In genomic region chr6:71021353-71021752, GRCm38 (mm10) we compare ENCODE assay signal across 21 mouse cellular contexts.
DNase-seq lines count a peak whose midpoint lies in the region; ATAC-seq lines count a peak whose summit lies in the region.
"Had no signal": no experiment of that assay in that cellular context is flagged by ENCODE, and none has a peak within 500 bp of the region (broad histone marks: within the 10 kb centered on the region; RNA-seq: fewer than 3 reads in every experiment).

No protein-coding gene starts in this region.

- no peaks in the 10 kb centered on the region for H3K27me3 ChIP-seq in heart, embryonic 11.5 days (ENCODE audit: control insufficient read depth, insufficient read depth, low read length)
- no peaks in the 10 kb centered on the region for H3K27me3 ChIP-seq in kidney, embryonic 16.5 days (ENCODE audit: insufficient read depth, low read length)
- H3K27me3 ChIP-seq in embryonic facial prominence, embryonic 10.5 days (replicated peaks; ENCODE audit: low read depth, poor library complexity, severe bottlenecking), result peaks cover 19% of the 10 kb centered on the region
- no peaks in the 10 kb centered on the region for H3K27me3 ChIP-seq in neural tube, embryonic 15.5 days (replicated peaks)
- H3K27me3 ChIP-seq: forebrain, embryonic 13.5 days had no signal

- no peak overlapping the region for H3K4me2 ChIP-seq in heart, embryonic 11.5 days
- H3K4me2 ChIP-seq in kidney, embryonic 16.5 days (replicated peaks; ENCODE audit: low read depth, low read length), result no peak overlapping the region
- H3K4me2 ChIP-seq in neural tube, embryonic 15.5 days, result no peak overlapping the region
- H3K4me2 ChIP-seq: embryonic facial prominence, embryonic 13.5 days; forebrain, embryonic 13.5 days; hindbrain, embryonic 13.5 days had no signal

- no peak for ATAC-seq in heart, embryonic 11.5 days (replicated peaks; ENCODE audit: insufficient number of reproducible peaks, low FRiP score, low TSS enrichment)
- peak; percentile 77 for ATAC-seq in kidney, embryonic 16.5 days (ENCODE audit: low FRiP score, low TSS enrichment)
- no peak for ATAC-seq in megakaryocyte progenitor cell, adult 5-6 weeks (replicated peaks; ENCODE audit: poor library complexity)
- no peak for ATAC-seq in neural tube, embryonic 15.5 days (ENCODE audit: low FRiP score)
- ATAC-seq: CD4-positive, CD25-positive, alpha-beta regulatory T cell, adult 4 months; forebrain, embryonic 13.5 days; forebrain, postnatal 0 days had no signal

- no peak overlapping the region for H3K27ac ChIP-seq in heart, embryonic 11.5 days (ENCODE audit: low read depth, low read length)
- no peak overlapping the region for H3K27ac ChIP-seq in kidney, embryonic 16.5 days (ENCODE audit: low read length)
- H3K27ac ChIP-seq in embryonic facial prominence, embryonic 10.5 days (replicated peaks), result no peak overlapping the region; the same call in 1 of the 2 replicates
- H3K27ac ChIP-seq in neural tube, embryonic 15.5 days (replicated peaks), result no peak overlapping the region
- H3K27ac ChIP-seq: embryonic facial prominence, embryonic 13.5 days; forebrain, embryonic 13.5 days; hindbrain, embryonic 13.5 days had no signal

- H3K9me3 ChIP-seq in heart, embryonic 11.5 days (replicated peaks; ENCODE audit: control insufficient read depth, low read length), result no peaks in the 10 kb centered on the region
- H3K9me3 ChIP-seq in kidney, embryonic 16.5 days (ENCODE audit: low read length), result no peaks in the 10 kb centered on the region
- H3K9me3 ChIP-seq in embryonic facial prominence, embryonic 10.5 days, result no peaks in the 10 kb centered on the region
- no peaks in the 10 kb centered on the region for H3K9me3 ChIP-seq in neural tube, embryonic 15.5 days (replicated peaks)
- H3K9me3 ChIP-seq: embryonic facial prominence, embryonic 13.5 days; forebrain, embryonic 13.5 days; G1E; hindbrain, embryonic 13.5 days had no signal

- no peak overlapping the region for H3K9ac ChIP-seq in heart, embryonic 11.5 days (ENCODE audit: low read depth, low read length)
- H3K9ac ChIP-seq in kidney, embryonic 16.5 days (replicated peaks; ENCODE audit: low read length), result no peak overlapping the region
- H3K9ac ChIP-seq in neural tube, embryonic 15.5 days (replicated peaks), result no peak overlapping the region
- H3K9ac ChIP-seq: embryonic facial prominence, embryonic 13.5 days; forebrain, embryonic 13.5 days; forebrain, postnatal 0 days; hindbrain, embryonic 13.5 days had no signal

- WGBS in heart, embryonic 11.5 days (ENCODE audit: insufficient replicate concordance), result 17% methylated on average over 9 of the region's 9 CpGs
- 15% methylated on average over 9 of the region's 9 CpGs for WGBS in kidney, embryonic 16.5 days
- 11% methylated on average over 9 of the region's 9 CpGs for WGBS in embryonic facial prominence, embryonic 10.5 days
- WGBS in neural tube, embryonic 15.5 days, result 19% methylated on average over 9 of the region's 9 CpGs

- H3K36me3 ChIP-seq in heart, embryonic 11.5 days (ENCODE audit: control insufficient read depth, insufficient read depth, low read length), result no peaks in the 10 kb centered on the region
- no peaks in the 10 kb centered on the region for H3K36me3 ChIP-seq in kidney, embryonic 16.5 days (ENCODE audit: insufficient read depth, low read length)
- no peaks in the 10 kb centered on the region for H3K36me3 ChIP-seq in embryonic facial prominence, embryonic 10.5 days (replicated peaks)
- H3K36me3 ChIP-seq in neural tube, embryonic 15.5 days, result no peaks in the 10 kb centered on the region
- H3K36me3 ChIP-seq: embryonic facial prominence, embryonic 13.5 days; G1E; hindbrain, embryonic 13.5 days had no signal

- no peak overlapping the region for H3K4me3 ChIP-seq in heart, embryonic 11.5 days (ENCODE audit: low read depth, low read length)
- no peak overlapping the region for H3K4me3 ChIP-seq in kidney, embryonic 16.5 days (ENCODE audit: low read length)
- no peak overlapping the region for H3K4me3 ChIP-seq in embryonic facial prominence, embryonic 10.5 days
- no peak overlapping the region for H3K4me3 ChIP-seq in neural tube, embryonic 15.5 days (replicated peaks)
- H3K4me3 ChIP-seq: embryonic facial prominence, embryonic 13.5 days; forebrain, embryonic 13.5 days; hindbrain, embryonic 13.5 days had no signal

- peak; percentile 55 for DNase-seq in heart, adult 11 months
- no peak for DNase-seq in kidney, postnatal 25 days
- DNase-seq in embryonic facial prominence, embryonic 10.5 days (ENCODE audit: low spot score), result peak; percentile 34
- DNase-seq: adrenal gland, adult 8-10 months; adrenal gland, postnatal 36 days; B cell, adult 2 months; cerebellum, adult 2 months; cerebellum, postnatal 10 days; forebrain, postnatal 0 days; gastrocnemius, postnatal 14 days; heart, postnatal 10 days; heart, postnatal 4 days had no signal

- H3K4me1 ChIP-seq in heart, embryonic 11.5 days (ENCODE audit: control insufficient read depth, insufficient read depth, low read length), result no peaks in the 10 kb centered on the region
- H3K4me1 ChIP-seq in kidney, embryonic 16.5 days (ENCODE audit: insufficient read depth, low read length), result no peaks in the 10 kb centered on the region
- peaks cover 11% of the 10 kb centered on the region for H3K4me1 ChIP-seq in embryonic facial prominence, embryonic 10.5 days
- no peaks in the 10 kb centered on the region for H3K4me1 ChIP-seq in neural tube, embryonic 15.5 days
- H3K4me1 ChIP-seq: forebrain, embryonic 13.5 days; hindbrain, embryonic 13.5 days had no signal

Comparison
In these comparisons a context has a peak if more than half of its experiments do, and no peak if none do; other contexts are left out.
1. DNase-seq: peak in heart, adult 11 months (single experiment) and embryonic facial prominence, embryonic 10.5 days (single experiment); none in kidney, postnatal 25 days (0 of 2).